Mouse (Mus musculus): ENCODE measurements around the gene D930020B18Rik.

The D930020B18Rik gene

DNA sequence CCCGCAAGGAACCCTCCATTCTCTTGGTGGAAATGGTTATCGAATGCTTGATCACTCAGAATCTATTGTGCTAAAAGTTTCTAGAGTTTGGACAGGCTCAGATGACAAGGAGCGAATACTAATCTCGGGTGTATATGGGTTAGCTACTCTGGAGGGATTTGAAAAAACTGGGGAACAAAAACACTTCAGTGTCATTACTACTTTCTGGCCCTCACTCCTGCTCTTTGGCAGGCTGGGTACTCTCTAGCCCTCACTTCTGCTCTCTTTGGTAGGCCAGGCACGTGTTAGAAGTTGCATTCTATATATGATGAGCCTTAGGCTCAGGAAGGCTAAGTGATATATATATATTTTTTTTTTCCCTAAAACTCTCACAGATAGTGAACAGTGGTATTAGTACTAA lies 1.8 kb upstream of the D930020B18Rik start:
- DNase-seq (ENCODE audit: low spot score), result no peak

DNA sequence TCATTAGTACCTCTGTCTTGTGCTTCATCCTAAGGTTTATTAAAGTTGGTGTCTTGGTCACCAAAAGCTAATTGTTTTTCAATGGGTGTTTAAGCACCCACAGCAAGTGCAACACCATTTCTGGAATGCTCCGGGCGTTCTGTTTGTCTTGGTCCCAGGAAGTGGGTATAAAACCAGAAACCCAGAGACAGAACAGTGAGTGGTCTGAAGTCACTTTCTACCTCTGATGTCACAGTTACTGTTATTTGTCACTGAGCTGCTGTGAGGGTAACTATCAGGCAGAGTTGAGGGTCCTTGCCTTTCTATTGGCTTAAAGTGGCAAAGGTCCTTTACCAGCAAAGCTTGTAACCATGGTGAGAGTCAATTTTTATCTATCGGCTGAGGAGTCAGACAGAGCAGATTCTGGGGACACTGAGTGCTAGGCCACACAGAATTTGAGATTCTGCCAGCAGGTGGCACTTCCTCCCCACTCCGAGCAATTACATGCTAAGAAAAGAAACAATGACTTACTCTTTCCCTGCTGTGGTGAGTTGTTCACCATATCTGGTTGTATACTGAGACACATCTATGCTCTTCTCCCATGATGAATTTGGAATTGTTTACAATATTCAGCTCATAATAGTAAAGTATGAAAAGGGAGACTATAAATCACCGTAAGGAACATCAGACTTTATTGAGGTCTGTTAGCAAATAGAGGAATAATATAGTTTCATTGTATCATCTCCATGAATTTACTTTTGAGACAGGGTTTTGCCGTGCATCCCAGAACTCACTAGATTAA lies 1.0 kb upstream of the D930020B18Rik start:
- DNase-seq (ENCODE audit: low spot score), result no peak

DNA sequence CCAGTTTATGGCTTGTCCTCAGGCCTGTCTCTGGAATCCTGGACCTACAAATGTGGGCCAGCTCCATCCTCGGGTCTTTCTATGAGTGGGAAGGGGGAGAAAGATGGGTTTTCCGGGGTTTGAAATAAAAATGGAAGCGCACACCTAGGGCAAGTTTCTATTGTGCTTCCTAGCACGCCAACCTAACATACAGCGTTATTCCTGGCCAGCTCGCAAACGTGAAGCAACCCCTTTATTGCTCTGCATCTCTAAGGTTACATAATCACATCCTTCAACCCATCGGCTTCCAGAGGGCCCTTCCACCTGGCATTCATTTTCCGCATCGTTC lies 480 bp upstream of the D930020B18Rik start:
- DNase-seq (ENCODE audit: low spot score), result no peak

- DNase-seq (ENCODE audit: low spot score), result no peak
These were observed 913 bp downstream of the D930020B18Rik start for GRCm38 (mm10) chr10:121642054-121642947.

- DNase-seq (ENCODE audit: low spot score), result no peak
These were observed 4.9 kb downstream of the D930020B18Rik start for GRCm38 (mm10) chr10:121646294-121646693.

DNA sequence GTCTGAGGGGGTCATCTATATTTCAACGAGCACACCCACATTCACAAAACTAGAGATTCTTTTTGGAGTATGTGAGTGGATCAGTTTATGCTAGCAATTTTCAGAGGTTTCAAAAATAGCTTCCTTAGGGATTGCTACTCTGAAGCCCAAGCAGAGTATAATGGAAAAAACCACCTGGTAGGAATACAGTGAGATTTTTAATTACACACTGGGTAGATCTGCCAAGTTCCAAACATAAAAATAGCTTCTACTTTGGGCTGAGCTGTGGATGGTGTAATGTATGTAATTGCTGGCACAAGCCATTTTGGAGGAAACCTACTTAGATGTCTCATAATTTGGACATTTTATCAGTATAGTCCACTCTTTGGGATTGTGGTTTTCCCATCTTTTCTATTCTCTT lies 11.7 kb downstream of the D930020B18Rik start:
- DNase-seq (ENCODE audit: low spot score), result peak; percentile 22

DNA sequence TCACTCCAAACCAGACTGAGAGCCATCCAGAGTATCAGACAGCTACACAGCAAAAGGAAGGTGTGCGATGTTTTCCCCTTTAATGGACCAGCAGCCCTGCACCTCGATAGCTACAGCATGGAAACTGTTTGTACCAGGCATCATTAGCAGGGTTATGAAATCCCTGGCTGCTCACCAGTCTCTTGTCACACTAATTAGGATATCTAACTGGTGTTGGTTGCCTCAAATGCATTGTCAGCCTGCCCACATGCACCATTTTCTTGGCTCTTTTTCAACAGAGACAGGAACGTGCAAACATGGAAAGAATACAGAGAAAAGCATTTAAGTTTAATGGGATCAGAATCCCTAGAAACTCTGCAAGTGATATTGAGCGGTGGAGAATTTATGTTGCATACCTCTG lies 14.5 kb downstream of the D930020B18Rik start:
- DNase-seq (ENCODE audit: low spot score), result no peak

GRCm38 (mm10) chr10:121662711-121663110 lies 21.3 kb downstream of the D930020B18Rik start:
- DNase-seq (ENCODE audit: low spot score), result no peak

DNA sequence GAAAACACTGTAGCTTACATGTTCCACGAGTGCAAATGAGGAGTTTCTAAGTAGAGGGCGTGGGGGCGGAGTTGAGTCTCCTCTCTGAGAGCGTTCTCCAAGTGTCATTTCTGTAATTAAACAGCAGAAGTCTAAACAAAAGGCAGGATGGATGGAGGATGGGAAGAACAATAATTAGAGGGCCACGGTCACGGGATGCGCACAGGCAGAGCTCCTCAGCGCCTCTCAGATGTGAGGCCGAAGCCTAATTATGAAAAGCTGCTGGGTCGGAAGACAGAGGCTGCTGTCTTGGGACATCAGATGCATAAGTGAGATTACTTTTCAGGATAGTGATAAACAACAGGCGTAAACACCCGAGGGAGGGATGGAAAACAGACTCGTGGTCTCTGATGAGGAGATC lies 22.2 kb downstream of the D930020B18Rik start:
- DNase-seq (ENCODE audit: low spot score), result no peak

DNA sequence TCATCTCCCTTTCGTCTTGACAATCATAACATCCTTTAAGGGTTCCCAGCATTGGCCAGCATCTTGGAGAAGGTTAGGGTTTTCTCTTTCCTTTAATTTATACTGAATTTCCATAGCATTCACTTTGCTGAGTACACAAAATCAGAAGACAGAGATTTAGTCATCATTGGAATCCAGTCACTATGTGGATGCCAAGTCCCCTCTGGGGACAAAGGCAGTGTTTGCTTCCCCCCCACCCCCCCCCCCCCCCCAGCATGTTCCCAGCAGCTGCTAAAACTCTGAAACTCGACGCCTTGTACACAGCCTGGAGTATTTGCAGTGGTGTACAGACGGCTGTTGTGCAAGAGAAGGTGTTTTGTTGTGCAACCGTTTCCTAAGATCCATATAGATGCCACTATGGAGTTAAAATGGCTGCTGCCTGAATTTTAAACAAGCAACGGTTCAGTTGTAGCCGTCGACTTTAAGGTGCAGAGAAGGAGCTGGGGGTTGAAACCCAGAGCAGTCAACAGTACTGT lies 24.3 kb downstream of the D930020B18Rik start:
- no peak for DNase-seq (ENCODE audit: low spot score)

DNA sequence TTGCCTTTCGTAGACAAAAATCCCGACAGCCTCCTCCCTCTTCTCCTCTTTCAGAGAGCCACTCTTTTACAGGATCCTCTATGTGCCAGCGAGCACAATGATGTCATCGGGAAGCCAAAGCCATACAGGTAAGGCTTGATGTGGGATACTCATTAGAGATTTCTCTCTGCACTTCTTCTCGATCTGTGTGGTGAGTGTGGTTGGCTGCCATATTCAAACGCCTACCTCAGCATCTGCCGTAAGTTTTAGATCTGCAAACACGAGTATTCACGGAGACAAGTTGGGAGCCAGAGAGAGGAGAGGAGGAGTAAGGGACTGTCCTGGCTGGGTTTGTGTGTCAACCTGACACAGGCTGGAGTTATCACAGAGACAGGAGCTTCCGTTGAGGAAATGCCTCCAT lies 27.7 kb downstream of the D930020B18Rik start:
- DNase-seq (ENCODE audit: low spot score), result no peak

- DNase-seq (ENCODE audit: low spot score), result no peak
These were observed 35.6 kb downstream of the D930020B18Rik start for GRCm38 (mm10) chr10:121677019-121677418.

GRCm38 (mm10) chr10:121680902-121681301 lies 39.5 kb downstream of the D930020B18Rik start:
- no peak for DNase-seq (ENCODE audit: low spot score)

DNA sequence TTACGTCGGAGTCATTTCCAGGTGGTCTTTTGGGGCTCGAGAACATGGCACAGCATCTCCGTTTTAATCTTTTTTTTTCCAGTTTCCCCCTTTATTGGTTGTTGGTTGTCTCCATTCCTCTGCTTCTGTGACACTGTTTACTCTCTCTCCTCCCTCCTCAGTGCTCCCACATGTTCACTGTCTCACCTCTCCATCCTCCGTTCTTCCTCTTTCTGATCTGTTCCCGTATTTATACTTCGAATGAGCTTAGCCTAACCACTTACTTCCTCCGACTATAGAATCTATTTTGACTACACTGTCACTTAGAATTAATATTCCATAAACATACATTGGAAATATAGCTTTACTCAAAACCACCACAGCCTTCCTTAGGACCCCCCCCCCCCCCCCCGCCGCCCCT lies 41.2 kb downstream of the D930020B18Rik start:
- no peak for DNase-seq (ENCODE audit: low spot score)

- DNase-seq (ENCODE audit: low spot score), result no peak
These were observed 44.8 kb downstream of the D930020B18Rik start for GRCm38 (mm10) chr10:121686153-121686660.

DNA sequence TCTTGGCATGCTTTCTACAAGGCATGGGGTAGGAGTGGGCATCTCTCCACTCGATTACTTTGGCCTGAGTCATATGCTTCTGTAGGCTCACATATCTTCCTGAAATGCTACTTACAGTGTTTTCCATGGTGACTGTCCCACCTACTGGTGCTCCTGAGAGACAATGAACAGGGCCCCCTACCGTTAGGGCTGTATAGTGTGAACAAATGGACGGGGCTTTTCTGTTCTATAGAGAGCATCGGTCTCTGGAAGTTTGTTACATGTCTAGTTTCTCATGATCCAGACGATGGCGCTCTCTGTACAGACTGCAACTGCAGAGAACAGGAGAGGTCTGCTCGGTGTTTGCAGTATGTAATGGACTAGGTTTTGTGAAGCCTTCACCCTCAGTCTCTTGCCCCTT lies 46.1 kb downstream of the D930020B18Rik start:
- no peak for DNase-seq (ENCODE audit: low spot score)

GRCm38 (mm10) chr10:121689591-121690314 lies 48.4 kb downstream of the D930020B18Rik start:
- peak; percentile 62 for DNase-seq (ENCODE audit: low spot score)

DNA sequence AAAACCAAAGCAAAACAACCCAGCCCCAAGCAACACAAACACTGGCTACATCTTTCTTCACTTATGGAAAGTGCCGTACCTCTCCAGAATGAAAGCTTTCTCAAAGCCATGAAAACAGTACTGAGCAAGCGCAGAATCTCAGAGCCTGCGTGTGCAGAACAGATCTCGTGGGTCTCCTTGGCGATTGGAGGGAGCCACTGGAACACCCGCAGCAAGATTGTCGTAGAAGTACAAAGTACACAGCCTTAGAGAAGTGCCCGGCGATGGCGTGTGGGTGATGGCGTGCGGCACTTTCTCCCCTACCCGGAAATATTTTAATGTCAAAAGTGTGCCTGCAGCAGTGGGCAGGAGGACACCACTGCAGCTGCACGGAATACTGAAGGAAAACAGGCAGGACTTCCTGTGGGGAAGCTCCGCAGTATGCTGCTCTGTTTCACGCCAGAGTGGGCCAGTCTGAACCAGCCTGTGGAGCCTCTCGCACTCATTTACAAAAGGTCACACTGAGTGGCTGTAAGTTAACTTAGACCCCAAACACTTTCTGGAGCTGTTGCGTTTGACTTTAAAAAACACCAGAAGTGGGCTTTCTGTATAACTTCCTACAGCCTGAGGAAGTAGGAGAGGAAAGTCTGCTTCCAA lies 51.7 kb downstream of the D930020B18Rik start:
- no peak for DNase-seq (ENCODE audit: low spot score)

DNA sequence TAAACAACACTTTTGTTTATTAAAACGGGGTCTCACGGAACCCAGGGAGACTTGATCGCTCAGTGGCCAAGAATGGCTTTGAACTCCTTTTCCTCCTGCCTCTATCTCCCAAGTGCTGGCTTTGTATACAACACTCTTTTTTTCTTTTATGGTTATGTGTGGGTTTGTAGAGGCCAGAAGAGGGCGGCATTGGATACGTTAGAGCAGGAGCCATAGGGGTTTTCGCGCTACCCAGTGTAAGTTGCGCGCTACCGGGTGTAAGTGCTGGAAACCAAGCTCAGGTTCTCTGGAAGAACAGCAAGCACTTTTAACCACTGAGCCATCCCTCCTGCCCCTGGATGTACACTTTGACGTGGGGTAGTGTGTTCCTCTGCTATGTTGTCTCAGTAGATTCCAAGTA lies 53.2 kb downstream of the D930020B18Rik start:
- no peak for DNase-seq (ENCODE audit: low spot score)

DNA sequence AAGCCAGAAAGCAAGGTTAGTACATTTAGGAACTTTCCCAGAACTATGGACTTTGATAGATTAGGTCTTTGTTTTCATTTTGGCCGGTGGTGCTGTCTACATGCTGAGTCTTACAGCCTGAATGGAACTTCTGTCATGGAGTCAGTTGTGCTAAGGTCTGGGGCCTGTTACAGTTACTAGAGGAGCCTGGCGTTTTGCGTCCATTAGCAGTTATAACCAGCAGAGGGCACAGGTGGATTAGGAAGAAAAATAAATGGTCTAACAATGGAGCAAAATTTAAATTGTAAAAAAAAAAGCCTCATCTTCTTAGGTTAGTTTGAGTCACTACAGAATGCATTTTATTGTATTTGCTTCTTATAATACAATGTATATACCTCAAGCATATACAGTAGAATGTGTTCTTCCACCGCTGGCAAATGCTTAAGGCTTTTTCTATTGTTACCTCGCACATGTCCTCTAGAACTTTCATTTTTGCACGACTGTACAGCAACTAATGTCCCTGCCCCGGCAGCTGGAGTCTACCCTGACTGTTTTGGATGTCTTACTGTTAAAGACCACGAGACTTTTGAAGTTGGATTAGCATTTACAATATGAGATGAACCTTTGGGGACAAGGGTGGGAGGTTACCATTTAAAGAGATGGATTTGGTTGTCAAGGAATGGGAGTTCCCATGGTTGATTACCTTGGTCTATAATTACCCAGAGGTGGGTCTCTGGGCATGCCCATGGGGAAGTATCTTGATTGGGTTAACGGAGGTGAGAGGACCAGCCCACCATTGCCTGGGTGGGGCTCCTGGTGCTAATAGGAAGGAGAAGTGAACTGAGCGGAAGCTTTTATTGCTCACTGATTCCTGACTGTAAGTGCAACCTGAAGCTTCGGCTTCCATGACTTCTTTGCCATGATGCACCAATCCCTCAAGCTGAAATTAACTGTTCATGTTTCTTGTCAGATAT lies 60.2 kb downstream of the D930020B18Rik start:
- no peak for DNase-seq (ENCODE audit: low spot score)

DNA sequence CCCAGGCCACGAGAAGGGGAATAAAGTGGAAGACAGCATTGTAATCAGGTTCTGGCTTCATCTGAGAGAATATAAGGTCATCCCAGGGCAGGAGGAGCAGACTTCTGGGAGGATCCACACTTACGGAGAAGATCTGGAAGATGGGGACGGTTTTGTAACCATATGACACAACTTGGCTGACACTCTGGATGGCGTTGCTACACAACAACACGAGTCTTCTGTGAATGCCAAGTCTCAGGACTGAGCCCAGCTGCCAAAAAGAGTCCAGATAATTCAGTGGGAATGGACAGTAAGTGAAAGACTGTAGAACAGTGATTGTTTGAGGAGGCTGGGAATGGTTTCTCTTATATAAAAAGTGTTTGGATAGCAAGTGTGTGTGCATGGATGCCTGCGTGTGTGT lies 62.2 kb downstream of the D930020B18Rik start:
- DNase-seq (ENCODE audit: low spot score), result no peak
